Mouse (Mus musculus) forebrain, embryonic 16.5 days (tissue): ENCODE data around the gene Ube2n. TPM values are rescaled to one million over a fixed set of nuclear protein-coding genes. Genes with fewer than 3 reads are reported as not detected.
A peak's percentile ranks its signal among the peaks of the same experiment; 100 is the strongest.

Experiments used
- ATAC-seq: fragments of 200-750 bp; cut with Nextera tagmentation; 2 replicates; pipeline ENCODE4 v1.8.0; 2017; ENCODE audit warnings: mild to moderate bottlenecking, moderate library complexity
- H3K27ac ChIP-seq: fragments of 300-500 bp; sonication (generic); 2 replicates; pipeline ENCODE4 v1.5.1; 2014; ENCODE audit warnings: low read length, control low read depth
- H3K27me3 ChIP-seq: fragments of 300-500 bp; sonication (generic); replicated peaks from 2 replicates; pipeline ENCODE4 v1.6.1; 2014; ENCODE audit warnings: low read length; ENCODE audit not compliant: control insufficient read depth, insufficient read depth
- H3K36me3 ChIP-seq: fragments of 300-500 bp; sonication (generic); 2 replicates; pipeline ENCODE4 v1.6.1; 2014; ENCODE audit not compliant: control insufficient read depth, insufficient read depth
- H3K4me1 ChIP-seq: fragments of 300-500 bp; sonication (generic); replicated peaks from 2 replicates; pipeline ENCODE4 v1.6.1; 2014; ENCODE audit warnings: low read length; ENCODE audit not compliant: control insufficient read depth, insufficient read depth
- H3K4me2 ChIP-seq: fragments of 300-500 bp; sonication (generic); 2 replicates; pipeline ENCODE4 v1.6.1; 2014; ENCODE audit warnings: mild to moderate bottlenecking, low read length, control low read depth
- H3K4me3 ChIP-seq: fragments of 300-500 bp; sonication (generic); replicated peaks from 2 replicates; pipeline ENCODE4 v1.5.1; 2014; ENCODE audit warnings: mild to moderate bottlenecking, low read length, control low read depth
- H3K9ac ChIP-seq: fragments of 300-500 bp; sonication (generic); replicated peaks from 2 replicates; pipeline ENCODE4 v1.6.1; 2014; ENCODE audit warnings: low read depth, low read length, control low read depth
- H3K9me3 ChIP-seq: fragments of 300-500 bp; sonication (generic); 2 replicates; pipeline ENCODE4 v1.6.1; 2016; ENCODE audit warnings: low read length; ENCODE audit not compliant: control insufficient read depth
- WGBS: fragments of 180-500 bp; shearing (Covaris S2); extraction: QIAGEN DNeasy Blood & Tissue Kit; methylation state at CpG from one replicate; pipeline ENCODE4 v1.1.7; 2014; 5-methylcytosine and 5-hydroxymethylcytosine counted together
- polyA plus RNA-seq: library from polyadenylated mRNA; unstranded; fragments of >200 nt; fragmentation: Nextera tagmentation; extraction: Ambion mirVana; gene quantifications from 2 replicates; pipeline ENCODE4 v1.2.1, GENCODE M21; 2015

Ube2n gene
- polyA plus RNA-seq, 1 experiment from 2014 or later, result 400 TPM

GRCm38 (mm10) chr10:95501033-95501432 is 13.9 kb upstream of the Ube2n start:
- no peaks in the 10 kb centered on the region for H3K36me3 ChIP-seq
- H3K27me3 ChIP-seq, result no peaks in the 10 kb centered on the region
- ATAC-seq, result no peak
- H3K27ac ChIP-seq, result no peak overlapping the region
- peak overlapping the region; percentile 92 for H3K9ac ChIP-seq
- peaks cover 8% of the 10 kb centered on the region for H3K4me1 ChIP-seq
- H3K4me3 ChIP-seq, result peak overlapping the region; percentile 82
- H3K4me2 ChIP-seq, result peak overlapping the region; percentile 51
- no peaks in the 10 kb centered on the region for H3K9me3 ChIP-seq
- WGBS, result under 1% methylated on average over 7 of the region's 7 CpGs

- peak within 1 kb of the TSS; percentile 51 for H3K4me2 ChIP-seq
- ATAC-seq, result peak; percentile 98
- WGBS, result under 1% methylated on average over 35 of the region's 35 CpGs
These were observed 13.4 kb upstream of the Ube2n start, which contains the start of gene Mrpl42 for GRCm38 (mm10) chr10:95501463-95502081. TSS of gene Mrpl42 (minus strand) at chr10:95501940.

GRCm38 (mm10) chr10:95503443-95504235 is 11.3 kb upstream of the Ube2n start:
- no peaks in the 10 kb centered on the region for H3K9me3 ChIP-seq
- H3K4me1 ChIP-seq, result peaks cover 8% of the 10 kb centered on the region
- no peaks in the 10 kb centered on the region for H3K27me3 ChIP-seq
- no peak overlapping the region for H3K4me3 ChIP-seq
- H3K9ac ChIP-seq, result no peak overlapping the region
- H3K4me2 ChIP-seq, result no peak overlapping the region
- ATAC-seq, result no peak
- no peak overlapping the region for H3K27ac ChIP-seq
- no peaks in the 10 kb centered on the region for H3K36me3 ChIP-seq
- 91% methylated on average over 14 of the region's 14 CpGs for WGBS

More at GRCm38 (mm10) chr10:95501463-95502081, 13.4 kb upstream of the Ube2n start, which contains the start of gene Mrpl42:
- Histone ChIP-seq H3K4me3 (peak within 1 kb of the TSS; percentile 82), H3K27me3 (no peaks in the 10 kb centered on the region), H3K9ac (peak within 1 kb of the TSS; percentile 92), H3K36me3 (no peaks in the 10 kb centered on the region), H3K4me1 (peaks cover 8% of the 10 kb centered on the region), H3K9me3 (no peaks in the 10 kb centered on the region), H3K27ac (peak within 1 kb of the TSS; percentile 79)

- Histone ChIP-seq H3K9me3 (no peaks in the 10 kb centered on the region), H3K4me3 (no peak overlapping the region), H3K27me3 (no peaks in the 10 kb centered on the region), H3K27ac (no peak overlapping the region), H3K9ac (no peak overlapping the region), H3K4me2 (no peak overlapping the region), H3K36me3 (no peaks in the 10 kb centered on the region), H3K4me1 (peaks cover 8% of the 10 kb centered on the region)
- ATAC-seq, result no peak
- 27% methylated on average over 1 of the region's 1 CpGs for WGBS
These were observed 10.6 kb upstream of the Ube2n start for GRCm38 (mm10) chr10:95504341-95504740.

- no peak overlapping the region for H3K4me2 ChIP-seq
- no peak for ATAC-seq
- no peak overlapping the region for H3K9ac ChIP-seq
- no peak overlapping the region for H3K4me3 ChIP-seq
- no peaks in the 10 kb centered on the region for H3K4me1 ChIP-seq
- H3K27ac ChIP-seq, result no peak overlapping the region
- no peaks in the 10 kb centered on the region for H3K27me3 ChIP-seq
- WGBS, result 86% methylated on average over 8 of the region's 8 CpGs
- no peaks in the 10 kb centered on the region for H3K9me3 ChIP-seq
- no peaks in the 10 kb centered on the region for H3K36me3 ChIP-seq
These were observed 6.8 kb upstream of the Ube2n start for GRCm38 (mm10) chr10:95508126-95508525.

GRCm38 (mm10) chr10:95508793-95509192 is 6.2 kb upstream of the Ube2n start:
- Histone ChIP-seq H3K9me3 (no peaks in the 10 kb centered on the region), H3K9ac (no peak overlapping the region), H3K4me3 (no peak overlapping the region), H3K36me3 (no peaks in the 10 kb centered on the region), H3K4me2 (no peak overlapping the region), H3K27ac (no peak overlapping the region), H3K4me1 (no peaks in the 10 kb centered on the region; the same call in 1 of the 2 replicates), H3K27me3 (no peaks in the 10 kb centered on the region)
- ATAC-seq, result no peak
- 67% methylated on average over 6 of the region's 6 CpGs for WGBS

GRCm38 (mm10) chr10:95509263-95509662 is 5.7 kb upstream of the Ube2n start:
- H3K9me3 ChIP-seq, result no peaks in the 10 kb centered on the region
- ATAC-seq, result no peak
- H3K27me3 ChIP-seq, result no peaks in the 10 kb centered on the region
- H3K4me3 ChIP-seq, result no peak overlapping the region
- no peak overlapping the region for H3K4me2 ChIP-seq
- no peak overlapping the region for H3K9ac ChIP-seq
- no peaks in the 10 kb centered on the region for H3K36me3 ChIP-seq
- H3K27ac ChIP-seq, result no peak overlapping the region
- H3K4me1 ChIP-seq, result peaks cover 4% of the 10 kb centered on the region; the same call in 1 of the 2 replicates
- whole genome bisulfite sequencing, result 80% methylated on average over 3 of the region's 3 CpGs

GRCm38 (mm10) chr10:95512635-95513034 is 2.3 kb upstream of the Ube2n start:
- ATAC-seq, result no peak
- Histone ChIP-seq H3K27me3 (no peaks in the 10 kb centered on the region), H3K4me3 (no peak overlapping the region), H3K4me2 (no peak overlapping the region), H3K9ac (no peak overlapping the region), H3K27ac (no peak overlapping the region), H3K36me3 (no peaks in the 10 kb centered on the region), H3K4me1 (peaks cover 11% of the 10 kb centered on the region), H3K9me3 (no peaks in the 10 kb centered on the region)
- WGBS, result 90% methylated on average over 8 of the region's 8 CpGs

- peak overlapping the region; percentile 70 for H3K9ac ChIP-seq
- H3K27ac ChIP-seq, result peak overlapping the region; percentile 94
- peak; percentile 13 for ATAC-seq
- peaks cover 11% of the 10 kb centered on the region for H3K4me1 ChIP-seq
- no peaks in the 10 kb centered on the region for H3K27me3 ChIP-seq
- H3K4me3 ChIP-seq, result peak overlapping the region; percentile 83
- 29% methylated on average over 15 of the region's 15 CpGs for WGBS
- no peaks in the 10 kb centered on the region for H3K36me3 ChIP-seq
- no peaks in the 10 kb centered on the region for H3K9me3 ChIP-seq
- peak overlapping the region; percentile 59 for H3K4me2 ChIP-seq
These were observed 983 bp upstream of the Ube2n start for GRCm38 (mm10) chr10:95513768-95514556.
